Mouse (Mus musculus) heart, postnatal 0 days (tissue): ENCODE results near the gene Maml2.

Experiments
- CTCF ChIP-seq: IDR thresholded peaks from 2 replicates; pipeline ENCODE4 v1.5.1; 2016; ENCODE audit warnings: antibody characterized with exemption, control low read depth, low read depth
- EP300 ChIP-seq: IDR thresholded peaks from 2 replicates; pipeline ENCODE4 v1.6.1; 2016; ENCODE audit warnings: antibody characterized with exemption, low read depth

DNA sequence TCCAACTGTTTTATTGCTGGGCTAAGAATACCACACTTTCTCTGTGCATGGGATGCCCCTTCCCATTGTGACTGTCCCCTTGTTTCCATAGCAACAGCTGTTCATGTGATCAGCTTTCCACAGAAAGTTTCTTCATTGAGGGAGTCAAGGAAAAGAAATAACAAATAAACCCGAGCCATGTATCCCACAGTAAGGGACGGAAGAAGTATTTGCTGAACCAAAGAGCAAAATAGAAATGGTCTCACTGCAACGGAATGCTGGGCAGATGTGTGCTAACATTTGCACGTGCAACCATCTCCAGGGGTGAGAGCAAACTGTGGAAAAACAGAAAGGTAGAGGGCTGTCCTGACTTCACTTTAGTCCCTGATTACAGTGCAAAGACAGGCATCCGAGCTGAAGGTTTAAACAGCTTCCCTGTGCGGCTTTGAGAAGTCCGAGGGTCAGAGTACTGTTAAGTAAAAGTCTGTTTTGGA is 156.9 kb downstream of the Maml2 start:
- TF ChIP-seq CTCF (no peak), EP300 (no peak)
